Comparison of ENCODE assay signal across 9 mouse cellular contexts in genomic region chr11:69876186-69876585, GRCm38 (mm10). TPM values are rescaled to one million over a fixed set of nuclear protein-coding genes. Genes with fewer than 3 reads are reported as not detected.
DNase-seq lines count a peak whose midpoint lies in the region; ATAC-seq and TF ChIP-seq lines count a peak whose summit lies in the region.
"Had no signal": no experiment of that assay in that cellular context is flagged by ENCODE, and none has a peak within 500 bp of the region (broad histone marks: within the 10 kb centered on the region; RNA-seq: fewer than 3 reads in every experiment).

No protein-coding gene starts in this region.

- TF ChIP-seq CTCF in CH12.LX (conservative IDR thresholded peaks at IDR 0.05 in 1 of 2, IDR thresholded peaks at IDR 0.05 in 1 of 2; ENCODE audit: low read depth in 2 of 2, low read length in 2 of 2) = no peak

- dilution Hi-C loops in CH12.LX (cut with MboI; ENCODE audit: extremely low pct_ligation_motif_present, extremely low pct_unique_long_range_greater_than_20kb, low sequenced_read_pairs) = no loop called here

- peak; percentile 40 for DNase-seq in 3T3-L1 (ENCODE audit: low read depth, low spot score)
- DNase-seq in CH12.LX (ENCODE audit: extremely low read depth) = peak; percentile 81
- no peak for DNase-seq in right cerebral cortex, postnatal 36 days (ENCODE audit: low spot score in 2 of 2)
- DNase-seq in right cerebral cortex, adult 18-20 months = no peak
- DNase-seq in adipocyte (ENCODE audit: low spot score) = no peak

- H3K9me3 ChIP-seq in CH12.LX (replicated peaks; ENCODE audit: low read length) = no peaks in the 10 kb centered on the region
- no peaks in the 10 kb centered on the region for H3K9me3 ChIP-seq in heart, embryonic 15.5 days (replicated peaks)
- no peaks in the 10 kb centered on the region for H3K9me3 ChIP-seq in limb, embryonic 12.5 days

- H3K4me2 ChIP-seq in CH12.LX (ENCODE audit: insufficient read depth, low read depth, poor library complexity, severe bottlenecking) = peak overlapping the region; percentile 41
- peak overlapping the region; percentile 53; the same call in 1 of the 2 replicates for H3K4me2 ChIP-seq in heart, embryonic 15.5 days
- no peak overlapping the region for H3K4me2 ChIP-seq in limb, embryonic 12.5 days

- H3K27me3 ChIP-seq in CH12.LX (replicated peaks) = no peaks in the 10 kb centered on the region
- no peaks in the 10 kb centered on the region for H3K27me3 ChIP-seq in heart, embryonic 15.5 days
- H3K27me3 ChIP-seq in limb, embryonic 12.5 days = no peaks in the 10 kb centered on the region

- H3K4me3 ChIP-seq in CH12.LX (replicated peaks in 1 of 3; ENCODE audit: low read depth in 2 of 3, low read length in 2 of 3, poor library complexity in 1 of 3) = peak overlapping the region in 2 of 3 experiments; percentile 15 to 25
- H3K4me3 ChIP-seq in heart, embryonic 15.5 days = no peak overlapping the region
- H3K4me3 ChIP-seq in limb, embryonic 12.5 days (replicated peaks) = no peak overlapping the region

- TF ChIP-seq RAD21 in CH12.LX (IDR thresholded peaks at IDR 0.05; ENCODE audit: low read depth, low read length) = no peak

- peaks cover 0 to 14% of the 10 kb centered on the region in 2 experiments for H3K36me3 ChIP-seq in CH12.LX (replicated peaks in 1 of 2; ENCODE audit: control insufficient read depth in 1 of 2, insufficient read depth in 1 of 2, low read length in 1 of 2)
- no peaks in the 10 kb centered on the region for H3K36me3 ChIP-seq in heart, embryonic 15.5 days
- H3K36me3 ChIP-seq in limb, embryonic 12.5 days = no peaks in the 10 kb centered on the region

- no peaks in the 10 kb centered on the region for H3K79me2 ChIP-seq in CH12.LX (replicated peaks; ENCODE audit: control insufficient read depth, extremely low read depth, insufficient read depth, poor library complexity, severe bottlenecking)

- no peak for TF ChIP-seq POLR2A in CH12.LX (IDR thresholded peaks at IDR 0.05; ENCODE audit: low read depth, low read length)

- in situ Hi-C loops in CH12.LX (cut with MboI; ENCODE audit: low pct_ligation_motif_present, low pct_unique_long_range_greater_than_20kb, low sequenced_read_pairs) = loop anchor here (5.0 kb wide), 2 partner anchors 74 to 194 kb away; partner anchors contain the start of genes Fgf11 and Senp3

- 45% methylated on average over 7 of the region's 7 CpGs for WGBS in heart, embryonic 15.5 days
- 70% methylated on average over 7 of the region's 7 CpGs for WGBS in limb, embryonic 12.5 days

- TF ChIP-seq EP300 in CH12.LX (IDR thresholded peaks at IDR 0.05; ENCODE audit: low read length) = no peak; the same call in 1 of the 2 replicates

- peak overlapping the region; percentile 23; the same call in 1 of the 2 replicates for H3K27ac ChIP-seq in CH12.LX (ENCODE audit: insufficient read depth, low read depth)
- H3K27ac ChIP-seq in heart, embryonic 15.5 days = peak overlapping the region; percentile 66
- H3K27ac ChIP-seq in limb, embryonic 12.5 days = peak overlapping the region; percentile 30; the same call in 1 of the 2 replicates

- H3K4me1 ChIP-seq in CH12.LX (ENCODE audit: control insufficient read depth in 1 of 2, insufficient read depth in 2 of 2) = peaks cover 22 to 76% of the 10 kb centered on the region in 2 experiments
- H3K4me1 ChIP-seq in heart, embryonic 15.5 days (replicated peaks) = peaks cover 37% of the 10 kb centered on the region
- peaks cover 35% of the 10 kb centered on the region for H3K4me1 ChIP-seq in limb, embryonic 12.5 days (replicated peaks)

- H3K9ac ChIP-seq in CH12.LX (ENCODE audit: insufficient read depth, low read depth) = peak overlapping the region; percentile 8
- no peak overlapping the region for H3K9ac ChIP-seq in heart, embryonic 15.5 days
- H3K9ac ChIP-seq in limb, embryonic 12.5 days (replicated peaks) = no peak overlapping the region

- peak; percentile 36; the same call in 1 of the 2 replicates for ATAC-seq in heart, embryonic 15.5 days (replicated peaks; ENCODE audit: insufficient number of reproducible peaks, insufficient read depth, low FRiP score, low read depth)
- ATAC-seq in limb, embryonic 12.5 days (ENCODE audit: insufficient number of reproducible peaks, insufficient read depth, low FRiP score, low TSS enrichment, low read depth) = no peak
- no peak for ATAC-seq in erythroblast, adult 5-6 weeks (replicated peaks; ENCODE audit: low FRiP score, poor library complexity, severe bottlenecking)

TF ChIP-seq in CH12.LX, 34 proteins besides CTCF, POLR2A, EP300 and RAD21:
- TF ChIP-seq TCF12 (IDR thresholded peaks at IDR 0.05; ENCODE audit: low read depth, low read length) (peak; percentile 35; the same call in 1 of the 2 replicates), MEF2A (IDR thresholded peaks at IDR 0.05; ENCODE audit: borderline replicate concordance, low read depth, low read length) (no peak), RCOR1 (conservative IDR thresholded peaks at IDR 0.05; ENCODE audit: low read depth, low read length) (no peak), IRF4 (IDR thresholded peaks at IDR 0.05; ENCODE audit: low read depth, low read length) (peak; percentile 39; the same call in 1 of the 2 replicates)
TF ChIP-seq in CH12.LX: peak in this region for 2.

RNA-seq across cellular contexts. Expression of gene Tmem95, which starts 1.6 kb away (rescaled TPM):
- total RNA-seq in CH12.LX (2012; rRNA removed) (not detected in 2 replicates), CH12.LX (2014; rRNA removed) (not detected in 2 replicates)
- polyA plus RNA-seq in CH12.LX (2012; ENCODE audit: insufficient read length, low read depth) = not detected in 2 replicates
- polyA plus RNA-seq in heart, embryonic 15.5 days (2015; fragmentation: Nextera tagmentation; extraction: Ambion mirVana) = not detected in 2 replicates
- polyA plus RNA-seq in limb, embryonic 12.5 days (2016; fragmentation: Nextera tagmentation; extraction: Ambion mirVana) = not detected in 2 replicates
- not detected in 2 replicates for total RNA-seq in erythroblast, adult 5-6 weeks (2015; ENCODE audit: low replicate concordance)
- total RNA-seq in erythroblast, adult 5-6 weeks (2017; ENCODE audit: low replicate concordance) = not detected in 2 replicates
- total RNA-seq: left cerebral cortex, postnatal 14 days had no signal

RNA-seq across cellular contexts. Expression of gene Kctd11, which starts 5.0 kb away (rescaled TPM):
- total RNA-seq in CH12.LX (2012; rRNA removed) (3.3 and 3.9 TPM in 2 replicates), CH12.LX (2014; rRNA removed) (1.3 and 1.8 TPM in 2 replicates)
- polyA plus RNA-seq in CH12.LX (2012; ENCODE audit: insufficient read length, low read depth) = 1.5 and 2.1 TPM in 2 replicates
- 3.3 and 5.7 TPM in 2 replicates for polyA plus RNA-seq in heart, embryonic 15.5 days (2015; fragmentation: Nextera tagmentation; extraction: Ambion mirVana)
- polyA plus RNA-seq in limb, embryonic 12.5 days (2016; fragmentation: Nextera tagmentation; extraction: Ambion mirVana) = 3.7 and 4.4 TPM in 2 replicates
- 1.3 and 2.1 TPM in 2 replicates for total RNA-seq in erythroblast, adult 5-6 weeks (2015; ENCODE audit: low replicate concordance)
- 0.42 and 0.77 TPM in 2 replicates for total RNA-seq in erythroblast, adult 5-6 weeks (2017; ENCODE audit: low replicate concordance)

RNA-seq across cellular contexts. Expression of gene Tnk1, which starts 17.7 kb away (rescaled TPM):
- total RNA-seq in CH12.LX (2012; rRNA removed) (0.13 TPM in 1 of 2 replicates, not detected in the other), CH12.LX (2014; rRNA removed) (not detected in 2 replicates)
- 0.22 and 0.30 TPM in 2 replicates for polyA plus RNA-seq in CH12.LX (2012; ENCODE audit: insufficient read length, low read depth)
- polyA plus RNA-seq in heart, embryonic 15.5 days (2015; fragmentation: Nextera tagmentation; extraction: Ambion mirVana) = 0.31 and 0.80 TPM in 2 replicates
- polyA plus RNA-seq in limb, embryonic 12.5 days (2016; fragmentation: Nextera tagmentation; extraction: Ambion mirVana) = 1.6 and 2.3 TPM in 2 replicates
- total RNA-seq in erythroblast, adult 5-6 weeks (2015; ENCODE audit: low replicate concordance) = 15.5 and 19.6 TPM in 2 replicates
- total RNA-seq in erythroblast, adult 5-6 weeks (2017; ENCODE audit: low replicate concordance) = 8.3 and 13.8 TPM in 2 replicates
- total RNA-seq: left cerebral cortex, postnatal 14 days had no signal

RNA-seq across cellular contexts. Expression of gene Acap1, which starts 19.2 kb away (rescaled TPM):
- total RNA-seq in CH12.LX (2012; rRNA removed) = 38.9 and 39.6 TPM in 2 replicates
- total RNA-seq in CH12.LX (2014; rRNA removed) = 58.2 and 66.2 TPM in 2 replicates
- polyA plus RNA-seq in CH12.LX (2012; ENCODE audit: insufficient read length, low read depth) = 66.7 and 70.9 TPM in 2 replicates
- 4.5 and 14.8 TPM in 2 replicates for polyA plus RNA-seq in heart, embryonic 15.5 days (2015; fragmentation: Nextera tagmentation; extraction: Ambion mirVana)
- 0.90 and 1.5 TPM in 2 replicates for polyA plus RNA-seq in limb, embryonic 12.5 days (2016; fragmentation: Nextera tagmentation; extraction: Ambion mirVana)
- 9.0 and 15.7 TPM in 2 replicates for total RNA-seq in erythroblast, adult 5-6 weeks (2015; ENCODE audit: low replicate concordance)
- 12.1 and 16.1 TPM in 2 replicates for total RNA-seq in erythroblast, adult 5-6 weeks (2017; ENCODE audit: low replicate concordance)
- total RNA-seq: left cerebral cortex, postnatal 14 days had no signal

RNA-seq across cellular contexts. Expression of gene 2810408A11Rik, which starts 24.6 kb away (rescaled TPM):
- total RNA-seq in CH12.LX (2012; rRNA removed) = 0.34 and 0.59 TPM in 2 replicates
- total RNA-seq in CH12.LX (2014; rRNA removed) = 0.35 and 0.86 TPM in 2 replicates
- 0.33 and 0.41 TPM in 2 replicates for polyA plus RNA-seq in CH12.LX (2012; ENCODE audit: insufficient read length, low read depth)
- polyA plus RNA-seq in heart, embryonic 15.5 days (2015; fragmentation: Nextera tagmentation; extraction: Ambion mirVana) = 3.7 and 5.8 TPM in 2 replicates
- polyA plus RNA-seq in limb, embryonic 12.5 days (2016; fragmentation: Nextera tagmentation; extraction: Ambion mirVana) = 30.4 and 32.8 TPM in 2 replicates
- total RNA-seq in erythroblast, adult 5-6 weeks (2015; ENCODE audit: low replicate concordance) = 2.7 TPM in 1 of 2 replicates, not detected in the other
- total RNA-seq in erythroblast, adult 5-6 weeks (2017; ENCODE audit: low replicate concordance) = 6.0 TPM in 1 of 2 replicates, not detected in the other

Comparison
In these comparisons a context has a peak if more than half of its experiments do, and no peak if none do; other contexts are left out.
1. DNase-seq: peak in 3T3-L1 (single experiment) and CH12.LX (single experiment); none in right cerebral cortex, postnatal 36 days (0 of 2), right cerebral cortex, adult 18-20 months (single experiment) and adipocyte (single experiment).
2. H3K4me3 ChIP-seq: peak in CH12.LX (2 of 3); none in heart, embryonic 15.5 days (single experiment) and limb, embryonic 12.5 days (single experiment).
3. Peak in every context shown above with its lines, with median percentiles within 50 percentile points of each other: H3K27ac ChIP-seq.